Mouse (Mus musculus) CD4-positive naive resting alpha-beta T cell, adult 76 days (primary cell): ENCODE measurements around the gene Ndufa11. TPM values are rescaled to one million over a fixed set of nuclear protein-coding genes. Genes with fewer than 3 reads are reported as not detected.

ENCODE experiments used
- total RNA-seq: library from RNA; stranded (reverse); gene quantifications from one replicate; pipeline ENCODE4 v1.2.4, GENCODE M21; 2023

Gene Ndufa11
- total RNA-seq: 40.0 TPM

DNA sequence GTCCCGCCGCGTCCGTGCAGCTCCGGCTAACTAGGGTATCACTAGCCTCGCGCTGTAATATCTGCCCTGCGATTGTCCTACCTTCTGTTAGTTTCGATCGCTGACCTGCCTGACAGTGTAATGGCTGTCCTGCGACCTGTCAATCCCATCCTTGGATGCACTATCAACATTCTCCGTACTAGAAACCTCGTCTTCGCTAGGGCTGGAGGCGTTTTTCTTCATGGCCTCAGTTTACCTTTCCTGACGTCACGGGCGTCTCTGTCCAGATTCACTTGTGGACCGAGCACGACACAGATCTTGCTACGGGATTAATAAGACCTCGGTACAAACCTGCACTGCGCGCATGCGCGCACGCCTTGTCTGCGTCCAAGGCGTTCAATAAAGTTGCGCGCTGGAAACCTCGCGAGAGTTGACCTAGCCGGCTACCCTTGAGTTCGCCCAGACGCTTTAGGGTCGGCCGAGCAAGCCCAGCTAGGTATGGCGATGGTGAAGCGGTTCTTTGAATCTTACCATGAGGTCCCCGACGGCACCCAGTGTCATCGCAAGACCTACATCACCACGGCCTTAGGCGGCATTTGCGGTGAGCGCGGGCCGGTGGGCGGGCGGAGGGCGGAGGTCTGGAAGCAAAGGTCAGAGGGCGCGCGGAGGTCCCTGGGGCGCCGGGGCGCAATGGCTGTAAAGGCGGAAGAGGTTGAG lies at the start of gene Ndufa11, which contains the start of gene Vmac:
Gene Ndufa11, plus strand, starts transcription at position 405 of the 696 bp plus-strand sequence.
Gene Vmac, minus strand, starts transcription at position 660 of the 696 bp plus-strand sequence.

DNA sequence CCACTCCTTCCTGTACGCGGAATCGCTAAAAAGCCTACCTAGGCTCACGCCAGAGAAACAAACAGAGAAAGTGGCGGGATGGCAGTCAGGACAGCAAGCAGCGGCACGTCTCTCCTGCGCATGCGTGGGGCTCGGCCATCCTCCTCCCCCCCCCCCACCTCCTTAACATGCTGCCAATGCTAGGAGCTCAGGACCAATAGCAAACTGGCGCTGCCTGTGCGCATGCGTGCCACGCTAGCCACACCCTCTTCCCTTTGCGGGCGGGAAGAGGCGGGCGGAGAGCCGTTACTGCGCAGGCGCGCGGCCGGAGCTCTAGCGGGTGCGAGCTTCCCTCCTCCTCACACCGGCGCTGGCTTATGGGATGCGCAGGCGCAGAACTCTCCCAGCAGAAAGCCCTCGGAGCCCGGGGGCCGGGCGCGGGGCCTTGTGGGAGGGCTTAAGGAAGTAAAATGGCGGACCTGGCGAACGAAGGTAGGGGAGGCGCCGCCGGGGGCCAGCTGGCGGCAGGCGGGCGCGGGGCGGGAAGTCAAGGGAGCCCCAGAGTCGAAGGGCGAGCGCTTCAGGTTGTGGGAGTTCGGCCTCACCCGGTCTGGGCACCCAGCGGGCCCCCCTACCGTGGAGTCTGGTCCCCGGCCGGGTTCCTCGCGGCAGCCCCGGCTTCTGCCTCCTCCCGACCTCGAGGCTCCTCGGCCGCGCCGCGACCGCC lies 44.5 kb upstream of the Ndufa11 start, which contains the start of gene Ranbp3:
Gene Ranbp3, plus strand, starts transcription at position 354 of the 706 bp plus-strand sequence.

DNA sequence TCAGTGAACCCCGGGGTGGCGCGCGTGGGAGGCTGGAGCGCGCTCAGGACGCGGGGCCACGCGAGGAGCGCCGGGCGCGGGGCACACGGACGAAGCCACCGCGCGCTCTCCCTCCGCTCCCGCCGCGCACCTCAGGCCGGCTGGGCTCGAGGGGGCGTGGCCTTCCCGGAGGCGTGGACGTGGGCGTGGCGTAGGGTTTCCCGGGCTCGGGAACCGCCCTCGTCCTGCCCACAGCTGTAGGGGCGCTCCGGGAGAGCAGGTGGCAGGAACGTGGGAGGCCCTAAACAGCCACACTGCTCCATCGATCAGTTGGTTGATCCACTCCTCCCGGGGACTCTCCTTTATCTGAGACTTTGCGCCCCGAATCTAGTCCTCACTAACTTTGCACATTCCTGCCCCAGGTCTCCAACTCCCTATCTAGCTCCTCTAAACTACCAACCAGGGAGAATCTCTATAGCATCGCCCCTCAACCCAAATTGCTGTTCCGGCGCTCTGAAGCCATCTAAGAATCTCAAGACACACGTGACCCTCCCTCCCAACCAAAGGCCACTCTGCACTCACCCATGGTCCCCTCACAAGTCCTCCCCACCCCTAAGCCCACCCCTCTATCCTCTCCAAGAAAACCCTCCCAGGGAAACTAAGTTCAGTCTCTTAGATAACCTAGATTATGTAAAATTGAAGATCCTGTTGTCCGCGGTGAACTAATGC lies 40.0 kb downstream of the Ndufa11 start, which contains the start of gene Nrtn:
Gene Nrtn, minus strand, starts transcription at position 115 of the 708 bp plus-strand sequence.

DNA sequence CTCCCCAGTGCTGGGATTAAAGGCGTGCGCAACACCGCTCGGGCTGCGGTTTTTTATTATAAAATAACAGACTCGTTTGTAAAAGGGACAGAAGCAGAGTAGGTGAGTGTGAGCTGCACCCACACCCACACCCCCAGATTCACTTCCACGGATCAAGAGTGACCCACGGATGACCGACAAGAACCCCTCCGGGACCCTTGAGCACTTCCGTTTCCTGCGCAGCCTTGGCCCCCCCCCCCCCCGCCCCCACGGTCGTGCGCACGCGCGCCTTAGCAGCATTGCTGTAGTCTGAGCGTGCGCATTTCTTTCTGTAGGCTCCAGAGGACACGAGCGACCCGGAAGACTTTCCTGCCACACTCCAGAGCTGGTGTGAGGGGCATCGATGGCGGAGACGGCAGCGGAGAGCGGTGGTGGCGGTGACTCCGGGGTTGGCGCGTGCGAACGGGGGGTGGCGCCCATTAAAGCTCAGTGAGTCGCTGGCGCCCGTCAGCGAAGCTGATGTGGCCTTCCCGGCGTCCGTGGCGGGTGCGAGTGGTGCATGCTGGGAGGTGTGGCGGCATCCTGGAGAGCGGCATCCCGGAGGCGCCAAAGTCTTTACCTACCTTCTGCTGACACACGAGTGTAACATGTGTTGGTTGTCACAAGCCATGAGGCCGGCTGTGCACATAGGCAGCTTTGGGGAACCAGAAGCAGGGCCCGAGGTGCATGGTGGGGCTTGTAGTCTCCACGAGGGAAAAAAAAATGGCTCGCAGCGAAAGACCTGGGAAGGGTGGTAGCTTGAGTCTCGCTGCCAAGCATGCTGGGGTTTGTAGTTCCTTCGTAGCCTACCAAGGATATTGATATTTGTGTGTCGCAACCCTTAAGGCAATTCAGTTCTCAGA lies 47.1 kb downstream of the Ndufa11 start, which contains the start of gene Dus3l:
Gene Dus3l, plus strand, starts transcription at position 284 of the 881 bp plus-strand sequence.

DNA sequence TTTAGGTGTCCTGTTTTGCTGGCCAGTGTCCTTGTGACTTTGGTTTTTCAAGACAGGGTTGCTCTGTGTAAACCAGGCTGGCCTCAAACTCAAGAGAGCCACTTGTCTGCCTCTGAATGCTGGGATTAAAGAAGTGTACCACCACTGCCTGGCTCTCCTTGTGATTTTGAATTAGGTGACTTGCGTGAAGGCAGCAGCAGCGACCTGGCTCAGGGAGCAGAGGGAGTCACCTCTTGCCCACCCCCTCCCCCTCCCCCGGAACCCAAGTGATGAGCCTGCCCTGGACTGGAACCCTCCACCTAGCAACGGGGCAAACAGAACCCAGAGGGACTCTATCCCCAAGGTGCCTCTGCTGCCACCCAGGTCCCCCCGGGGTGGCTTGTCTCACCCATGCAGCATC lies 52.4 kb downstream of the Ndufa11 start, which contains the start of gene Prr22:
Gene Prr22, plus strand, starts transcription at position 301 of the 400 bp plus-strand sequence.

Other genes starting within 250 kb of the Ndufa11 start
- 14.9 TPM for gene Ptprs, start 241.3 kb upstream of the Ndufa11 start, total RNA-seq
- not detected for gene Znrf4, start 205.3 kb upstream of the Ndufa11 start, total RNA-seq
- 9.5 TPM for gene Gm20219, start 163.4 kb upstream of the Ndufa11 start, total RNA-seq
- 498 TPM for gene Safb2, start 133.2 kb upstream of the Ndufa11 start, total RNA-seq
- 329 TPM for gene Safb, start 132.9 kb upstream of the Ndufa11 start, total RNA-seq
- 88.1 TPM for gene 2410015M20Rik, start 108.0 kb upstream of the Ndufa11 start, total RNA-seq
- 1,881 TPM for gene Rpl36, start 104.4 kb upstream of the Ndufa11 start, total RNA-seq
- gene Lonp1, start 90.9 kb upstream of the Ndufa11 start, total RNA-seq: 53.2 TPM
- 0.64 TPM for gene Catsperd, start 89.6 kb upstream of the Ndufa11 start, total RNA-seq
- gene Ranbp3, start 44.5 kb upstream of the Ndufa11 start, total RNA-seq: 105 TPM
- 9.0 TPM for gene Vmac, start 255 bp downstream of the Ndufa11 start, total RNA-seq
- not detected for gene Nrtn, start 39.8 kb downstream of the Ndufa11 start, total RNA-seq
- 54.3 TPM for gene Dus3l, start 47.0 kb downstream of the Ndufa11 start, total RNA-seq
- gene Prr22, start 52.5 kb downstream of the Ndufa11 start, total RNA-seq: 0.70 TPM
- gene Rfx2, start 113.2 kb downstream of the Ndufa11 start, total RNA-seq: 11.5 TPM
- not detected for gene Acsbg2, start 156.7 kb downstream of the Ndufa11 start, total RNA-seq
- gene 1700061G19Rik, start 157.7 kb downstream of the Ndufa11 start, total RNA-seq: 0.47 TPM
- 32.9 TPM for gene Mllt1, start 217.6 kb downstream of the Ndufa11 start, total RNA-seq